Mouse (Mus musculus): ENCODE data around the gene Gm5726.
"Not testable (repeated sequence)": the region's sequence is repeated elsewhere in the genome, so short reads cannot be mapped to it uniquely, and the experiment has no call there.

Gene Gm5726

GRCm38 (mm10) chr7:20545657-20546056 is at the start of gene Gm5726:
TSS of gene Gm5726 (minus strand) at chr7:20545757.
- TF ChIP-seq GATA4 (IDR thresholded peaks at IDR 0.05; ENCODE audit: insufficient replicate concordance, low read length): not testable (repeated sequence)

- TF ChIP-seq GATA4 (IDR thresholded peaks at IDR 0.05; ENCODE audit: insufficient replicate concordance, low read length): not testable (repeated sequence)
These were observed 30.6 kb upstream of the Gm5726 start, which contains the start of gene Gm4141 for GRCm38 (mm10) chr7:20576141-20576540. TSS of gene Gm4141 (minus strand) at chr7:20576241.

- not testable (repeated sequence) for TF ChIP-seq GATA4 (IDR thresholded peaks at IDR 0.05; ENCODE audit: insufficient replicate concordance, low read length)
These were observed 12.0 kb downstream of the Gm5726 start, which contains the start of gene Vmn1r104 for GRCm38 (mm10) chr7:20533537-20533936. TSS of gene Vmn1r104 (plus strand) at chr7:20533837.

GRCm38 (mm10) chr7:20510434-20510833 is 35.1 kb downstream of the Gm5726 start, which contains the start of gene Vmn1r103:
TSS of gene Vmn1r103 (minus strand) at chr7:20510534.
- TF ChIP-seq GATA4 (IDR thresholded peaks at IDR 0.05; ENCODE audit: insufficient replicate concordance, low read length): not testable (repeated sequence)
